Mouse (Mus musculus) kidney, embryonic 15.5 days (tissue): ENCODE measurements around the gene Ppp1r21. TPM values are rescaled to one million over a fixed set of nuclear protein-coding genes. Genes with fewer than 3 reads are reported as not detected.
A peak's percentile ranks its signal among the peaks of the same experiment; 100 is the strongest.

ENCODE experiments used
- ATAC-seq: fragments of 200-750 bp; cut with Nextera tagmentation; replicated peaks from 2 replicates; pipeline ENCODE4 v1.8.0; 2017; ENCODE audit warnings: moderate TSS enrichment; ENCODE audit not compliant: low FRiP score
- H3K27ac ChIP-seq: fragments of 300-500 bp; sonication (generic); 2 replicates; pipeline ENCODE4 v1.5.1; 2015; ENCODE audit warnings: mild to moderate bottlenecking, inconsistent platforms
- H3K27me3 ChIP-seq: fragments of 300-500 bp; sonication (generic); 2 replicates; pipeline ENCODE4 v1.6.1; 2015; ENCODE audit warnings: inconsistent platforms
- H3K36me3 ChIP-seq: fragments of 300-500 bp; sonication (generic); 2 replicates; pipeline ENCODE4 v1.6.1; 2015; ENCODE audit warnings: inconsistent platforms
- H3K4me1 ChIP-seq: fragments of 300-500 bp; sonication (generic); 2 replicates; pipeline ENCODE4 v1.6.1; 2015; ENCODE audit warnings: inconsistent platforms
- H3K4me2 ChIP-seq: fragments of 300-500 bp; sonication (generic); 2 replicates; pipeline ENCODE4 v1.6.1; 2015; ENCODE audit warnings: moderate library complexity, mild to moderate bottlenecking, inconsistent platforms
- H3K4me3 ChIP-seq: fragments of 300-500 bp; sonication (generic); replicated peaks from 2 replicates; pipeline ENCODE4 v1.5.1; 2015; ENCODE audit warnings: mild to moderate bottlenecking, inconsistent platforms
- H3K9ac ChIP-seq: fragments of 300-500 bp; sonication (generic); 2 replicates; pipeline ENCODE4 v1.6.1; 2015; ENCODE audit warnings: mild to moderate bottlenecking, inconsistent platforms
- H3K9me3 ChIP-seq: fragments of 300-500 bp; sonication (generic); replicated peaks from 2 replicates; pipeline ENCODE4 v1.6.1; 2016; ENCODE audit warnings: inconsistent platforms
- WGBS: fragments of 180-500 bp; shearing (Covaris S2); methylation state at CpG from one replicate; pipeline ENCODE4 v1.1.7; 2015; ENCODE audit warnings: mixed read lengths; 5-methylcytosine and 5-hydroxymethylcytosine counted together
- polyA plus RNA-seq: library from polyadenylated mRNA; unstranded; fragments of >200 nt; fragmentation: Nextera tagmentation; extraction: Ambion mirVana; gene quantifications from 2 replicates; pipeline ENCODE4 v1.2.1, GENCODE M21; 2015

Ppp1r21 gene
- polyA plus RNA-seq, 1 experiment from 2014 or later, result 26.8 TPM

DNA sequence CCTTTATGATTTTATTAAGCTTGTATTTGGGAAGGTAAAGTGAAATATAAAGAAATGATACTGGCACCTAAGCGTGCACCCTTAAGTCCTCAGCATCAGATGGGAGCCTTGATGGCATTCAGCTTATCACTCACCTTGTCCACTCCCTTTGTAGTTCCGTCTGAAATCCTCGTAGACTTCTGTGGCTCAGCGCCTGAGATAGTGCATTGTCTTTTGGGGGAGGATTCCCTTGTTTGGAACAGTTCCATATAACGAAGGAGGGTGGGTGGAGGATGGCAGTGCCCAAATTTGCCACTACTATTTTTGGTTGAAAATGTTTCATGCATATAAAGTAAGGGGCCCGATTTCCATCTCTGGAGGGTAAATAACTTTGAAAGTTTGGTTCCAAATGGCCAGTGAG lies 1.3 kb downstream of the Ppp1r21 start:
- no peak overlapping the region for H3K27ac ChIP-seq
- ATAC-seq, result no peak
- WGBS, result 66% methylated on average over 6 of the region's 6 CpGs
- peak overlapping the region; percentile 78 for H3K4me2 ChIP-seq
- H3K27me3 ChIP-seq, result no peaks in the 10 kb centered on the region; the same call in 1 of the 2 replicates
- peak overlapping the region; percentile 74 for H3K4me3 ChIP-seq
- H3K9me3 ChIP-seq, result no peaks in the 10 kb centered on the region
- no peaks in the 10 kb centered on the region for H3K36me3 ChIP-seq
- H3K9ac ChIP-seq, result no peak overlapping the region
- peaks cover 21% of the 10 kb centered on the region for H3K4me1 ChIP-seq

DNA sequence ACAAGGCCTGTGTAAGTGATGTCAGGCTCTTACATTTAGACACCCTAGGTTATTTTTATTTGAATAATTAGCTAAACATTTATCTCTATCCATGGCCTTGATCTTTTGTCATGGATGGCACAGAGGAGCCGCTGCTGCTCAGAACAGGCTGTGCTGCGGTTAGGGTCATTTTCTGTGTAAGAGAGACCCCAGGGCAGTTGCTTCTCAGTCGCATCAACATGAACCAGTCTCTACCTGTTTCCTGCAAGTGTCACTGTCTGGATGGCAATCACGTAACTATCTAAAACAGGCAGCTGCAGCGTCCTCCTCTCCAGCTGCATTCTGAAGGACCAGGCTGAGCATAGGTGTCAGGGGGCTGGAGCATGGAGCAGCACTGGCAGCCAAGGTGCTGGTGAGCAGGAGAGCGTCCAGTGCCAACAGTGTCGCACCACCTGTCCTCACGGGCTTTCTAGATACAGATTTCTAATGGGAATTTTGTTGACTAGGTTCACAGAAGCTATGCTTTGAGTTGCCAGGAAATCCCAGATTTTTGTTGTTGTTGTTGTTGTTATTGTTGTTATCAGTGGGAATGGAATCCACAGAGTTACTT lies 8.0 kb downstream of the Ppp1r21 start:
- H3K4me2 ChIP-seq, result no peak overlapping the region
- peaks cover 17% of the 10 kb centered on the region for H3K4me1 ChIP-seq
- H3K27ac ChIP-seq, result no peak overlapping the region
- no peaks in the 10 kb centered on the region for H3K27me3 ChIP-seq
- H3K9ac ChIP-seq, result no peak overlapping the region
- H3K36me3 ChIP-seq, result no peaks in the 10 kb centered on the region
- H3K4me3 ChIP-seq, result no peak overlapping the region
- WGBS, result 89% methylated on average over 8 of the region's 8 CpGs
- H3K9me3 ChIP-seq, result no peaks in the 10 kb centered on the region
- no peak for ATAC-seq

DNA sequence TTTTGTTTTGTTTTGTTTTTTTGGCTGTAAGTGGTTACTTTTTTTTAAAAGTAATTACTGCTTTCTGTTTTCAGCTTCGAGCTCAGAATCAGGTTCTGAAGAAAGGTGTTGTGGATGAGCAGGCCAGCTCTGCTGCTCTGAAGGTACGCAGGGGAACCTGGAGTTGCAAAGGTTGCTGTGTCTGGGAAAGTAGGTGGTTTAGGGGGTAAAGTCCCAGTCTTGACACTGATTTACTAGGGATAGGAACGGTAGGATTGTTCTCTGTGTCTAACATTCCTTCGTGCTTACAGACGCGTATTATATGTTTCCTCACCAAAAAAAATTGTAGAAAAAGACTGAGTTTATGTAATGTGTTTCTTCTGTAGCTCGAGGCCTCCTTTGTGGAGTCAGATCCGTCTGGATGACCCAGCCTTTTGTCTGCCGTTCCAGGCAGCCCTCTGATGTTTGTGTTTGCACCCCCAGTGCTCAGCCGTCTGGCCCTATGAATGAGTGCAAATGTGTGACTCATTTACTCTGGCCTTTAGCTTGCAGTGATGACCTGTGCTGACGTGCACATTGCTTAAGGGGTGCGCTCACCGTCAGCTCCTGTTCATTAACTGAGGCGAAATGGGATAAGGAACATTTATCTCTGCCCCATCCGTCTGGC lies 13.0 kb downstream of the Ppp1r21 start:
- Histone ChIP-seq H3K4me2 (0 out of 2 replicates have a peak overlapping the region, but pooled peaks have one; percentile 25), H3K4me3 (no peak overlapping the region), H3K27me3 (no peaks in the 10 kb centered on the region), H3K27ac (peak overlapping the region; percentile 73), H3K4me1 (0 out of 2 replicates have a peak, but pooled peaks cover 7% of the 10 kb centered on the region), H3K36me3 (peaks cover 32% of the 10 kb centered on the region), H3K9ac (no peak overlapping the region), H3K9me3 (no peaks in the 10 kb centered on the region)
- peak; percentile 91 for ATAC-seq
- 33% methylated on average over 15 of the region's 15 CpGs for WGBS

DNA sequence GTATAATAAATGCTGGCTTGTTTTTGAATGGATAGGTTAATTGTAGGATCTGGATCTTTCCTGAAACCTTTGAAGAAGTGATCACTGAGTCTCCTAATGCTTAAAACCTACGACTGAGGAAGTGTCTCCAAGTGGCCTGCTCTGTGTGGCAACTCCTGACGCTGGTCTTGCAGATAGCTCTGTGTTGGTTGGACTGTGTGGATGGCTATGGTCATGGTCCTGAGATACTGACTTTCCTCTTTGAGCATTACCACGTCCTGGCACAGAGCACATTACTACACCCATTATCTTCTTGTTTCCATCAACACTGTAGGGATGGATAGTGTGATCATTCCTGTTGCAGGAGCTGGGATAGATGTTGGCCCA lies 13.5 kb downstream of the Ppp1r21 start:
- Histone ChIP-seq H3K36me3 (peaks cover 34% of the 10 kb centered on the region), H3K4me2 (no peak overlapping the region), H3K27me3 (no peaks in the 10 kb centered on the region), H3K4me3 (no peak overlapping the region), H3K9ac (no peak overlapping the region), H3K4me1 (0 out of 2 replicates have a peak, but pooled peaks cover 7% of the 10 kb centered on the region), H3K27ac (peak overlapping the region; percentile 38), H3K9me3 (no peaks in the 10 kb centered on the region)
- no peak; the same call in 1 of the 2 replicates for ATAC-seq
- 62% methylated on average over 3 of the region's 3 CpGs for WGBS

DNA sequence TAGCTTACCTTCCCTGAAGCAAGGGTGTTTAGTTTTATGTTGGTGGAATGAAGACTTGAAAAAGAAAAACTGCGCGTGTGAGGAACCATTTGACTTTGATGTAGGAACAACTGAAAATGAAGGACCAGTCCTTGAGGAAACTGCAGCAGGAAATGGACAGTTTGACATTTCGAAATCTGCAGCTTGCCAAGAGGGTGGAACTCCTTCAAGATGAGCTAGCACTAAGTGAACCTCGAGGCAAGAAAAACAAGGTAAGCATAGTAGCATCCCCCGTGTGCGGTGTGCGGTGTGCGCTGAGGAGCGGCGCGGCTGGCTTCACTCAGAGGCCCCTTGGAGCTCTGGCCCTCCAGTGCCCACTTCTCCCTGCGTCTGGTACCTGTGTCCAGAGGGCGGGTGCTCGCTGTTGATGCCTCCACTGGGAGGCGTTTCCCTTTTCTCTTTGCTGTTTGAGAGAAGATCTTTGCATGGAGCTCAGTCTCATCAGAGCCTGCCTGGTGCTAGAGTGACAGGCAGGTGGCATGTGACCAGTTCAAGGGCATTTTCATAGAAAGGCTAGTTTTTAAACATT lies 15.4 kb downstream of the Ppp1r21 start:
- H3K36me3 ChIP-seq, result peaks cover 47% of the 10 kb centered on the region
- H3K27ac ChIP-seq, result no peak overlapping the region
- no peak overlapping the region for H3K4me3 ChIP-seq
- no peak overlapping the region for H3K4me2 ChIP-seq
- 0 out of 2 replicates have a peak, but pooled peaks cover 7% of the 10 kb centered on the region for H3K4me1 ChIP-seq
- H3K9ac ChIP-seq, result no peak overlapping the region
- no peaks in the 10 kb centered on the region for H3K9me3 ChIP-seq
- WGBS, result 86% methylated on average over 15 of the region's 15 CpGs
- H3K27me3 ChIP-seq, result no peaks in the 10 kb centered on the region
- ATAC-seq, result no peak

DNA sequence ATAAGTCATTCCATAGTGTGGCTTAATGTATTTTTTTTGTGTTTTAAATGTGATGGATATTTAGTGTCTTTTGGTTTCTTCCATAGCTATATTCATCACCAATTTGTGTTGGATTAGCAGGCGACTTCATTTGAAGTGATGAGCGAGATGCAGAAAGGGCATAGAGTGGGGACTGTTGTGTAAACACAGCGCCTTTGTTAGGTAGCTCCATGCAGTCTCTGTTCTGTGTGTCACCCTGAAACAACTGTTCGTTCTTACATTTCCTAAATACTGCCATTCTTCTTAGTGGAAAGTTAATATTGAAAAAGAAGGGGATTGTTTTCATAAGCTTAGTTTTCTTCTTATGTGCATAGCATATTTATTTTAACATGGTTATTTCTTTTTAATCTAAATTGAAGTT lies 16.8 kb downstream of the Ppp1r21 start:
- H3K27ac ChIP-seq, result no peak overlapping the region
- H3K9me3 ChIP-seq, result no peaks in the 10 kb centered on the region
- peaks cover 50% of the 10 kb centered on the region for H3K36me3 ChIP-seq
- ATAC-seq, result no peak
- 88% methylated on average over 4 of the region's 4 CpGs for WGBS
- H3K27me3 ChIP-seq, result no peaks in the 10 kb centered on the region
- H3K9ac ChIP-seq, result no peak overlapping the region
- H3K4me2 ChIP-seq, result no peak overlapping the region
- H3K4me3 ChIP-seq, result no peak overlapping the region
- H3K4me1 ChIP-seq, result 0 out of 2 replicates have a peak, but pooled peaks cover 7% of the 10 kb centered on the region

DNA sequence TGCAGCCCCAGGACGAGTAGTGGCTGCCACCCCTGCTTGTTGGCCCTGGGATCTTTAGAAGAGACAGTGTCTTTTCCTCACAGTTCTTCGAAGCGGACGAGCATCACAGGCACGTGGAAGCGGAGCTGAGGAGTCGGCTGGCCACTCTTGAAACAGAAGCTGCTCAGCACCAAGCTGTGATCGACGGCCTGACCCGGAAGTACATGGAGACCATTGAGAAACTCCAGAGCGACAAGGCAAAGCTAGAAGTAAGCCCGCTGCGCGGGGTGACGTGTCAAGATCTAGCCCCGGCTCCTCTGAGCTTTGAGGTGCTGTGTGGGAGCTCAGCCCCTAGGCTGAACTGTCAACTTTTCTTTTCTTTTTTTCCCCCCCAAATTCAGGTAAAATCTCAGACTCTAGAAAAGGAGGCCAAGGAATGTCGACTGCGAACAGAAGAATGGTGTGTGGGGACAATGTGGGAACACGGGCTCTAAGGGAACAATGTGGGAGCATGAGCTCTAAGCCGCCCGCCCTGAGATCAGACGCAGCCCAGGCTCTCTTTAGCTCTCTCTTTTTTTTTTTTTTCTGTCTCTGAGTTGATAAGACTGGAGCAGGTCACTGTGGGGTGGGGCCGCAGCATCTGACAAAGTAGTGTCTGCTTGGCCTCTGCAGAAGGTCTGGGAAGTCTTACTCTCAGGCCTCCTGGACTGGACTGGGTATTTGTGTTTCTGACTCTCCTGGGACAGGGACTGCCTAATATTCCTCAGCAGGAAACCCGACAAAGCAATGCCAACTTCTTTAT lies 19.7 kb downstream of the Ppp1r21 start:
- 87% methylated on average over 24 of the region's 24 CpGs for whole genome bisulfite sequencing
- peaks cover 13% of the 10 kb centered on the region for H3K4me1 ChIP-seq

DNA sequence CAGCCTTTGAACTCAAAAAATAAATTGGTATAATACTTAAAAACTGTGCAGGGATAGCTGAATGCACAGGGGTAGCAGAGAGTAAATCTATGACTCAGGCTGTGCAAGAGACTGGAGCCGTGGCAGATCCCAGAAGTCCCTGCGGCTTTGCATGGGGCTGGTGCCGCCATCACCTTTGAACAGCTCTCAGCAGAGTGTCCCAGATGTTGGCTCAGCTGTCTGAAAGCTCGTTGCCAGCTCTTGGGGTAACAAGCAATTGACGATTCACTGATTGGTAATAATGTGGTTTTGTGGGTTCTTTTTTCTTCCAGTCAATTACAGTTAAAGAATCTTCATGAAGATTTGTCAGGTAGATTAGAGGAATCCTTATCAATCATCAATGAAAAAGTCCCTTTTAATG lies 20.4 kb downstream of the Ppp1r21 start:
- Histone ChIP-seq H3K27me3 (no peaks in the 10 kb centered on the region), H3K36me3 (peaks cover 49% of the 10 kb centered on the region), H3K4me2 (no peak overlapping the region), H3K4me3 (no peak overlapping the region), H3K9ac (no peak overlapping the region), H3K4me1 (peaks cover 11% of the 10 kb centered on the region), H3K27ac (no peak overlapping the region), H3K9me3 (no peaks in the 10 kb centered on the region)
- WGBS, result 78% methylated on average over 5 of the region's 5 CpGs
- ATAC-seq, result no peak

More for the DNA sequence above, 19.7 kb downstream of the Ppp1r21 start:
- Histone ChIP-seq H3K9ac (no peak overlapping the region), H3K27ac (no peak overlapping the region), H3K4me2 (no peak overlapping the region), H3K4me3 (no peak overlapping the region), H3K9me3 (no peaks in the 10 kb centered on the region), H3K36me3 (peaks cover 49% of the 10 kb centered on the region), H3K27me3 (no peaks in the 10 kb centered on the region)
- no peak for ATAC-seq

DNA sequence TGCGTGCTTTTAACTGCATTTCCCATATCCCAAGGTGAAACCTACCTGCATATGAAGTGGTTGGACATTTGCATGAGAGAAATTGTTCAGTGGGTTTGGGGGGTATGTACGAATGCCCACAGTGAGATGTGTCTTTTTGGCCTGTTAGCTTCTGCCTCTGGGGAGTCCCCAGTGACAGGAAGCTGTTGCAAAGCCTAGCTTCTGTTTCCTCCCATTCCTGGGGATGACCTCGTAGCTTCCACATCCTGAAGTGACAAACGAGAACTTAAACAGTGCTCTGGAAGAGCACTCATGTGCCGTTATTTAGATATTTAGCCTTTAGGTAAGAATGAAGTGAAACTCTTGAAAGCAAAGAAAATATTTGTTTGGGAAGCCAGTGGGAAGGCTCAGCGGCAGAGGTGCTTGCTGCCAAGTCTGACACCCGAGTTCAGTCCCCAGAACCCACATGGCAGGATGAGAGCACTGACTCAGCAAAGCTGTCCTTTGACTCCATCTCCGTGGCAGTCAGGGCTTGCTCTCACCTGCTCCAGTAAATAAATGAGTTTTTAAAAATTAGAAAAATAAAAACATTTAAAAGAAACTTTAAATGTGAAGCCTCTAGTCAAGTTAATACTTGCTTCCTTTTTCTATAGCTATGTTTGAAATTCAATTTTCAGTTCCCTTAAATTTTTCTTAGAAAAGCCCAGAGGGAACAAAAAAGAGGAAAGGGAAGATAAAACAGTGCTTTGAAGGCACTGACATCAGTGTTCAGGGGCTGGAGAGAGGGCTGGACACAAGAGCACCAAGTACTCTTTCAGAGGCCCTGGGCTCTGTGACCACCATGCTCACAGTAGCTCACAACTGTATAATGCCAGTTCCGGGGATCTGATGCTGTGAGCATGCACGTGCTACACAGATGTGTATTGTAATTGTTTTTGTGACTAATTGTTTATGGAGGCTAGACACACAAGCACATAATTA lies 21.3 kb downstream of the Ppp1r21 start:
- Histone ChIP-seq H3K4me2 (no peak overlapping the region), H3K9ac (no peak overlapping the region), H3K4me1 (peaks cover 11% of the 10 kb centered on the region), H3K27me3 (no peaks in the 10 kb centered on the region), H3K9me3 (no peaks in the 10 kb centered on the region), H3K4me3 (no peak overlapping the region), H3K36me3 (peaks cover 49% of the 10 kb centered on the region), H3K27ac (no peak overlapping the region)
- 52% methylated on average over 10 of the region's 10 CpGs for WGBS
- ATAC-seq, result no peak

DNA sequence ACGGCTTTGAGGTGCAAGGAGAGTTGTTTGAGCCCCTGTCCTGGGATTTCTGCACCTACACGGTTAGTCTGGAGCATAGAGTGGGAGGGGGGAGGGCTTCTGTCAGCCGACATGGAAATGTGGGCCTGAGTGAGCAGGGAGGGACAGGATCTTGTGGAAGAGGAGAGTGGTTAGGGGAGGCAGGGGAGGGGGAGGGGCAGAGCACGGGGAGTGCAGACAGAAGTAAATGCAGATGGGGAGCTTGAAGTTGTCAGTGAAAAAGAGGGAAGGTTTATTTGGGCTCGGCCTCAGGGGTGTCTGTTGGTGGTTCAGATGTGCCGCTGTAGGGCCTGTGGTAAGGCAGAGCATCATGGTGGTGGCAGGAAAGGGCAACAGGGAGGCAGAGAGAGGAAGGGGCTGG lies 22.6 kb downstream of the Ppp1r21 start:
- H3K9me3 ChIP-seq, result no peaks in the 10 kb centered on the region
- H3K4me2 ChIP-seq, result no peak overlapping the region
- peaks cover 11% of the 10 kb centered on the region for H3K4me1 ChIP-seq
- ATAC-seq, result 0 out of 2 replicates have a peak, but pooled peaks have one; percentile 22
- H3K36me3 ChIP-seq, result peaks cover 50% of the 10 kb centered on the region
- H3K9ac ChIP-seq, result no peak overlapping the region
- no peak overlapping the region for H3K27ac ChIP-seq
- H3K27me3 ChIP-seq, result no peaks in the 10 kb centered on the region
- H3K4me3 ChIP-seq, result no peak overlapping the region
- 30% methylated on average over 6 of the region's 6 CpGs for WGBS

DNA sequence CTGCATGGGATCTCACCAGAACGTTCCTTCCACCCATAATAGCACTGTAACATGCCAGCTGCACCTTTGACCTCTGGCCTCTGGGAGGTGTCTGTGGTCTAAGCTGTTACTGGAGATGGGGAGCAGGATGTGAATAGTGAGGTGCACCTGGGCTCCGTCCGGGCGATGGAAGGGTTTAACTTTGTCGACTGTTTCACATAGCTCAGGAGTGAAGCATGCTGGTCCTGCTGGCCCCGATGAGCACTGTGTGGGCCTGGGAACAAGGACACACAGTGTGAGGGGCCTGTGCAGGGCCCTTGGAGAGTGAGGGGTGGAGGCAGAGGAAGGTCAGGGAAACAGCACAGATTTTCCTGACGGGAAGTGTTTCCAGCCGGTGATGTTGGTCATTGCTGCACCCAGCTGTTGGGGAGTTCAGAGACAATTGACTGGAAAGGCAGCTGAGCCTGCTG lies 23.1 kb downstream of the Ppp1r21 start:
- H3K36me3 ChIP-seq, result peaks cover 46% of the 10 kb centered on the region
- peak overlapping the region; percentile 27; the same call in 1 of the 2 replicates for H3K27ac ChIP-seq
- H3K4me3 ChIP-seq, result no peak overlapping the region
- H3K4me2 ChIP-seq, result no peak overlapping the region
- no peaks in the 10 kb centered on the region for H3K27me3 ChIP-seq
- H3K9ac ChIP-seq, result no peak overlapping the region
- ATAC-seq, result peak; percentile 60; the same call in 1 of the 2 replicates
- H3K4me1 ChIP-seq, result peaks cover 11% of the 10 kb centered on the region
- 39% methylated on average over 8 of the region's 8 CpGs for WGBS
- no peaks in the 10 kb centered on the region for H3K9me3 ChIP-seq
